Mouse (Mus musculus): ENCODE measurements at regions not wholly inside any gene's neighbourhood (a gene's known extent, or its start where the extent isn't known, plus 50 kb on each side); places are given as distances from the start of the nearest gene placed in this dataset.

DNA sequence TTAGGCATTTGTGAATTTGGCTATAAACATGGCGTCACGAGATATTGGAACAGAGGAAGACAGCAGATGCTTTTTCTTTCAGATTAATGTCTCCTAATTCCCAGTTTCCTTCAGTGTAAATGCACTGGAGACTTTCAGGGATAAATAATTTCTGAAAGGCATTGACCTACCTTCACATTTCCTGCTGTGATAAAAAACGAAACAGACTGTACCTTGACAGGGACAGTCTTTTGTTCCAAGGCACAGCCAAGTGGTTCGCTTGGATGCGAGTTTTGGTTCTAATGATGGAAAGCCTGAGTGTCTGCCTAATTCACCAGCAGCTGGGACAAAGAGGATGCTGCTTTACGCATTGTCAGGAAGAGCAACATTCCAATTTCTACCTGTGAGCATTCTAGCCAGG is 485.8 kb downstream of the Epha4 start:
- no peak for DNase-seq (ENCODE audit: low spot score in 2 of 2)

DNA sequence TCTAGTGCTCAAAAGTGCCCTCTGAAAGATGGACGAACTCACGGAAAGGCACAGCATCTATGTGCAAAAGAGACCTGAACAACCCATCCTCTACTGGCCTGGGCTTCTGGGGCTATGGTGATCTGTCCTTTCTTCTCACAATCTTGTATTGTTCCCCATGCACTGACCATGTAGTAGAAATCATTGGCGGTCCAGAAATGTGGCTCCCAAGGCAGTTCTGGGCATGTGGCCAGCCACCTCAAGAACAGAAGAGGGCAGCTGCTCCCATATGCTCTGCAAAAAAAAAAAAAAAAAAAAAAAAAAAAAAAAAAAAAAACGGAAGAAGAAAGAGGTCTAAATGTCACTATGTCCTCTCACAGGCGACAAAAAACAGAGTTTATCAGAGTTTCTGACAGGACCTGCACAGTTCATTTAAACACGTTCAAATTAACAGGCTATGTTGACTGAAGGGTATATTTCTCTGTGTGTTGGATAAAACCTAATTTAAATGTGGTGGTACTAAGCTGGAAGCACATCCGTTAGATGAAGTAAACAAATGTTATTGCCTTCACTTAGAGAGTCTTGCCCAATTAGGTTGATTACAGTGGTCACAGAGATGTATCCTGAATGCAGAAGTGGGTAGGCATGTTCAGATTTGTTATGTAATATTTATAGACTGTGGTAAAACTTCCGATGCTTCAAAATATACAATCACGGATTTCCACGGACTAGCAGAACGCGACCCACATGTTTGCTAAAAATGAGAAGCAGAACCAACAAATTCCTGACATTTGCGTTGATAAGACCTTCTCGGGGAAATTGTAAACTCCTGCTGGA is 470.9 kb downstream of the Epha4 start:
- DNase-seq (ENCODE audit: low spot score in 2 of 2), result no peak

DNA sequence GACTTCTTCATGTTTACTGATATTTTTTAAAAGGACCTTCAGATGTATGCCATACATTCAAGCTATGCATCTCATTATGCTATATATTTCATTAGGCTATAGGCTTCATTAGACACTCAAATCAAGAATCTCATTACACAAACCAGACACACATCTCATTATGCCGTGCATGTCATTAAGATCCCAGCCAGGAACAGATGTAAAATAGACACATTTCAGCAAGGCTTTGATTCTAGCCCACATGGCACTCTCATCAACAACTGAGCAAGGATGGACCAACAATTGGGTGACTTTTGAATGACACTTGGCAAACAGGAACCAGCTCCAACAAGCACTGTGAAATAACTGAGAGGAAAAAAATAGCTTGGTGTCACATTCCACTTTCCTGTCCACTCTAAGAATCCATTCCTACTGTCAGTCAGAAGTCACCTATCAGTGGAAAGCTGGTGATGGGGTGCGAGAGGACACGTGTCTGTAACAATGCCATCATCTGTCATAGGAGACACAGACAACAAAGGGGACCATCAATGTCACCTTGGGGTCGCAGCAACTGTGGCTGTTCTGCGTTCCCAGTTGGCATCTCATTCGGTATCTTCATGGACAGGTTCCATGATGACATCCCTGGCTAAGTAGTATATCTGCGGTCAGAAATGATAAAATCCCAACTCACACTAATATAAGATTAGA is 466.0 kb downstream of the Epha4 start:
- no peak for DNase-seq (ENCODE audit: low spot score in 2 of 2)

DNA sequence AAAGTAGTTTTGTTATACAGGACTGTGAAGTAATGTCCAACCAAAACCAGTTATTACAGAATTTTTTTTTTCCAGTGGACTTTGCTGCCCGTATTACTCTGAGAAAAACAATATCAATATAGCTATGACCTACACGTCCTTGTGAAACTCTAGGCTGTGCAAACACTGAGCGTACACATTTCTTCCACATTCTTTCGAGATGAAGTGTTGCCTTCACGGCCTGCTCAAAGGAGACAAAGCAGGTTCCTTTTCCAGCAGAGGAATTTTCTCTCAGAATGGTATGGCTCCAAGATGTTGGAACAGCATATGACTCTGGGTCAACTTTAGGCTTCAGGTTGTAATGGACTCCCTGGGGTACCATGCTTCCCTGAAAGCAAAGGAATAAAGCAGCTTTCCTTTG is 463.6 kb downstream of the Epha4 start:
- no peak for DNase-seq (ENCODE audit: low spot score in 2 of 2)

DNA sequence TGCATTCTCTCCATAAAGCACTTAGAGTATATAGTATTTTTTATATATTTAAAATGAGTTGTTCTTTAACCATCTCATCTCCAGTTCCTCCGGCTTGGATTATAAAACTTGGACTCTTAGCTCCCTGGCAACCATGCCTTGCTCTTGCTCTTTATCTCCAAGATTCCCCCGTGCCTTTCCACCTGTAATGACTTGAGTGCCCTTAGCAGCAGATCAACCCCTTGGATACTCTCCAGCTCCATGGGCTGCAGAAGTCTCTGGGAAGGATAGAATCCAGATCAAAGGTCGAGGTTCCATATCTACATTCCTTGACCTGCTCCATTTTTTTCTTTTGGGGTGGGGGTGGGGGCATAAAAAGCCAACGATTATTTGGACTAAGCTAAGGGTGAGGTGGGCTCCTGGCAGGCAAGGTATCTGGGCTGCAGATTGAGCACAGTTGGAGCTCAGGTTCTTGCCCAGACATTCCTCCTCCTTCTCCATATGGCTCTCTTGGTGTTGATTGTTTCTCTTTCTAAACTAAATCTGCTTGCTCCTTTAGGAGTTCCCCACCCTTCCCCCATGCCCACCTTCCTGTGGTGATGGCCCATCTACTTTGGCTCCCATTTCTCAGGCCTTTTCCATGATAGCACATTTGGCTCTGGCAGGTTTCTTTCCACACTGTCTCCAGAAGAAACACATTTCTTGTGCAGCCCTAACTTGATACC is 460.9 kb downstream of the Epha4 start:
- no peak for DNase-seq (ENCODE audit: low spot score in 2 of 2)

GRCm38 (mm10) chr1:77062468-77062867 is 452.4 kb downstream of the Epha4 start:
- no peak for DNase-seq (ENCODE audit: low spot score in 2 of 2)

DNA sequence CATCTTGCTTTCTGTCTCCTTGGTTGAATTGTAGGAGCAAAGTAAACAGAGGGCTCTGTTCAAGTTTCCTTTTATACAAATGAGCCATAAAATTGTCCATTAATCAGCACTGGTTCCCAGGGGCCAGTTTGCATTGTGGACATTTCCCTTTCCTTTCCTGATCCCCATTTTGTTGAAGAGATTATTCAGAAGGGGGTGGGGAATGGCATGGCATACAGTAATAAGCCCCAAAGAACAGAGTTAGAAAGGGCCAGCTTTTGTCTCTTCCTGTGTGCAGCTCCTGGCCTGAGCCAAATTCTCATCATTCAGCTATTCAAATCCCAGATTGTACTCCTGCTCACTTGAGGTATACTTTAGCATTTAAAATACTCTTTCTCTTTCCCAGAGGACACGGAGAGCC is 441.8 kb downstream of the Epha4 start:
- DNase-seq (ENCODE audit: low spot score in 2 of 2), result no peak

GRCm38 (mm10) chr1:77074926-77075885 is 439.7 kb downstream of the Epha4 start:
- DNase-seq (ENCODE audit: low spot score in 2 of 2), result peak; percentile 6 to 42

DNA sequence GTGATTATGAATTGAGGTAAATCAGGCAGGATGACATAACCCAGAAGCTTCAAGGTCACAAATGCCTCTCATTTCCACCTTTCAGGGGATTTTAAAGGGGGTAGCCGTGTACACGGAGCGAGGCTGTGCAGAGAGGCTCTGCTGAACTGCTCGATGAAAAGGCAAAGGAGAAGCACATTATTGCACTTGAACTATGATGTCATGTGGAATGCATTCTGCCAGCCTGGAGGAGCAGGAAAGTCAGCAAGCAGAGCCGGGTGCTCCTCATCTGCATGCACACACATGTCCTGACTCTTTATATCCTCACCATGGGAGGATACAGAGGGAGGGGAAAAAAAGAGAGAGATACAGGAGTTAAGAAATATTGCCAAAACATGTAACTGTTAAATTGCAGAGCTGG is 434.1 kb downstream of the Epha4 start:
- DNase-seq (ENCODE audit: low spot score in 2 of 2), result no peak

GRCm38 (mm10) chr1:77081660-77082059 is 433.2 kb downstream of the Epha4 start:
- DNase-seq (ENCODE audit: low spot score in 2 of 2), result no peak

- no peak for DNase-seq (ENCODE audit: low spot score in 2 of 2)
Observed at GRCm38 (mm10) chr1:77082410-77082809, 432.5 kb downstream of the Epha4 start.

DNA sequence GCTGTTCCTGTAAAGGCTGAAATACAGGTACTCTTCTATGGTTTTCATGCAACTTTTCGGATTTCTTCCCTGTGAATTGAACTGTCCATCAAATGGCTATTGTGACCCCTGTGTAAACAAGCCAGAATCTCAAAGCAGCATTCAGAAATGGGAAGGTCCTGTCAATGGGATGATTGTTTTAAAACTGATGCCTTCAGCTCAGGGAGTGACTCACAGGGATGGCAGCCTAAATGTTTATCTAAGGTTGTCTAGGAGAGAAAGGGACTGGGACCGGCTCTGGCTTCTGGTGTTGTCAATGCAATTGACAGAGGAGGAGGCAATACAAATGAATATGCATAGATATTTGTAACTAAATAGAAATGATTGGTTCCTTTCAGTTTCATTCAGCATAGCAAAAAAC is 421.3 kb downstream of the Epha4 start:
- DNase-seq (ENCODE audit: low spot score in 2 of 2), result no peak

DNA sequence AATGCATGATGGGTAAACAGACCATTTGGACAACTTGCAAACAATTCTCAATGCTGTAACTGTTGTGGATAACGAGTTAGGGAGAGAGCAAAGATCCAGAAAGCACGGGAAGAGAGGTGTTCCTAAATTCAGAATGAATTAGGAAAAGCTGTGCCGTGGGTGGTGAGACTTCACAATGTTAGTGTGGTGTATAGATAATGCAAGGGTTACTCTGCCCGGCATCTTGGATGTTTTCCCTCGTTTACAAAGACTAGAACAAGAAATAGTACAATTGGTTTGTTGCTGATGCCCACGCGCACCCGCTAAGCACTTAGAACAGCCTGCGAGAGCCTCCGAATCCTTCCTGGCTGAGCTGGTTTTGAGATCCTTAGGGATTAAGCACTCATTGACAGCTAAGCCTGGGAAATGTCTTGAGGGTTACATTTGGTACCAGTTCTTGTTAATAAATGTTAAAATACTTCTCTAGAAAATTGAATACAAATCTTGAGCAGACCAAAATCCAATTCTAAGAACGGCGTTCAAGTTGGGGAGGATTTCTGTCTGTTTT is 413.1 kb downstream of the Epha4 start:
- DNase-seq (ENCODE audit: low spot score in 2 of 2), result peak in 1 of 2 experiments; percentile 3

DNA sequence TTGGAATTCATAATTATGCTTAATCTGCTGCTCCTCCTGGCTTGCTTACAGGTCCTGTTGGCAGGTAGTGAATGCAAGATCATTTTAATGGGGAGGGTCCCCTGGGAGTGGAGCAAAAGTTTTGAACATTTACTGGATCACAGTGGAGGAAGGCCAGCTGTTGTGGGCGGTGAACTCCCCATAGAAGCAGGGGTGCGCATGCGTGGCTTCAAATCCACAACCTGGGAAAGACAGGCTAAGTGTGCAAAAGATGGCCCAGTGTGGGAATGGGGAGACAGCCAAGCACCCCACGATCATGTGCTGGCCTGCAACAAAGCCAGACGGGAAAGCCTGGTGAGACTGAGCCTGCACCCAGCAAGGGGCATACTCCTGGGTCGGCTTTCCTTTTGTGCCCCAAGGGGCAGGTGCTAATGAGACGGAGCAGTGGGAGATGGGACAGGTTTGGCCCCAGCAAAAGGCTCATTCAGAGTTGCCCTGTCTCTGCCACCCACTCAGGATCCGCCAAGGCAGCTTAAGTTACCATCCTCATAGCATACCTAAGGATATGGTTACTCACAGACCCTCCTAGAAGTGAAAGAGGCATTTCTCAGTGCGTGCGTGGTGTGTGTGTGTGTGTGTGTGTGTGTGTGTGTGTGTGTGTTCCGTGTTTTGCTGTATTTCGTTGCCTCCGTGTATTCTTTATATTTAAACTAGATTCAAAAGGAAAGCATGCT is 412.3 kb downstream of the Epha4 start:
- no peak for DNase-seq (ENCODE audit: low spot score in 2 of 2)

- peak; percentile 2 to 29 for DNase-seq (ENCODE audit: low spot score in 2 of 2)
Observed at GRCm38 (mm10) chr1:77109861-77110785, 404.8 kb downstream of the Epha4 start.

GRCm38 (mm10) chr1:77128411-77128810 is 386.5 kb downstream of the Epha4 start:
- no peak for DNase-seq (ENCODE audit: low spot score in 2 of 2)

- no peak for DNase-seq (ENCODE audit: low spot score in 2 of 2)
Observed at GRCm38 (mm10) chr1:77137663-77138062, 377.2 kb downstream of the Epha4 start.

DNA sequence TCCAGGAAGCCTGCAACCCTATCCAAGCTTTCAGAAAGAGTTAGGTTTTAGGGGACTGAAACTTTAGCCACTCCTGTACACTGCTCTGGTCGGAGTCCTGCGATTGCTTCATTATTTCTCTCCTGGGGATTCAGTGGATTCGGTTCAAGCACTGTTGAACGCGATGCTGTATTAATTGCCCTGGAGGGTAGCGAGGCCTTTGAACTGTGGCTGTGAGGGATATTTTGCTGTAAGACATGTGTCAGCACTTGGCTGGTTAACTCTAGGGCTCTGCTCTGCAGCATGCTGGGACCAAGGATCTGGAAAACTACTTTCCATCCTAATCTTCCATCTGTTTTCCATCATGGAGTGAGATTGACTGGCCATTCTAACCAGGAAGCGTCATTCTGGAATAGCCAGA is 374.0 kb downstream of the Epha4 start:
- DNase-seq (ENCODE audit: low spot score in 2 of 2), result no peak

DNA sequence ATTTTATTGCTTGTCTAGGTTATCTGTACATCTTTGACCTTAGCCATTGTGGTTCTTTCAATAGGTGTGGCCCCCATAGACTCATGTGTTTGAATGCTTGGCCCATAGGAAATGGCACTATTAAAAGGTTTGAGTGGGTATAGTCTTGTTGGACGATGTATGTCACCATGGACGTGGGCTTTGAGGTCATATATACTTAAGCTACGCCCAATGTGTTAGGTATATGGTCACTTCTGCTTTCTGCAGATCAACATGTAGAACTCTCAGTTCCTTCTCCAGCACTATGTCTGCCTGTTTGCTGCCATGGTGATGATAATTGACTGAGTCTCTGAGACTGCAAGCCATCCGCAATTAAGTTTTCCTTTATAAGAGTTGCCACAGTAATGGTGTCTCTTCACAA is 366.8 kb downstream of the Epha4 start:
- no peak for DNase-seq (ENCODE audit: low spot score in 2 of 2)

All from right cerebral cortex, postnatal 36 days (tissue).